Mouse (Mus musculus): ENCODE measurements at regions not wholly inside any gene's neighbourhood (a gene's known extent, or its start where the extent isn't known, plus 50 kb on each side); places are given as distances from the start of the nearest gene placed in this dataset.

DNA sequence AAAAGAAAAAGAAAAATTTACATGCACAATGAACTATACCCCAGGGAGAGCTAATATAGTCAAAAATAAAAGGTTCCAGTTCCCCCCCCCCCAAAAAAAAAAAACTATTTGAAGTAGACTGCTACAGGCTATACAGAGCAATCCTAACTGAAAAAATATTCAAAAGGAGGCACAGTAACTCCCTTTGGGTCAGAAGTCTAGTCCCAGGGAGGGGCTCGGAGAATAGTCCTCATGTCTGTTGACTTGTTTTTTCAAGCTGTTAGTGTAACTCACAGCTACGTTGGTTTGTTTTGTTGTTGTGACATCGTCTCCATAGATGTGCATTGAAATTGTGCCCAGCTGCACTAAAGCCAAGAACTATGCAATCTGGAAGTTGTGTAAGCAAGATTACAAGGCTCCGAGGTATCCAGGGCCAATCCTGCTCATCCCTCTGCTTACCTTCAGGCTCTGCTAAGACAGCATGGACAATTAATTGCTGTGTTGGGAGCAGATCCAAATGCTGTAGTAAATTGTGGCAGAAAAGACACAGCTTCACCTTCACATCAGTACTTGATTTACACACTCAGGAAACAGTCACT is 137.2 kb upstream of the Pnpt1 start:
- Histone ChIP-seq H3K4me1 (ENCODE audit: control insufficient read depth, insufficient read depth, low read length) (no peaks in the 10 kb centered on the region), H3K36me3 (ENCODE audit: control insufficient read depth, insufficient read depth, low read length) (no peaks in the 10 kb centered on the region), H3K79me2 (ENCODE audit: control insufficient read depth, insufficient read depth, low read length) (no peaks in the 10 kb centered on the region), H3K27me3 (ENCODE audit: control insufficient read depth, insufficient read depth, low read length) (no peaks in the 10 kb centered on the region), H3K27ac (replicated peaks; ENCODE audit: insufficient read depth, low read depth, low read length) (no peak overlapping the region), H3K4me3 (ENCODE audit: insufficient read depth, low read depth, low read length) (no peak overlapping the region), H3K9ac (ENCODE audit: low read depth, low read length) (no peak overlapping the region)
- TF ChIP-seq POLR2A (IDR thresholded peaks at IDR 0.05; ENCODE audit: extremely low read depth, insufficient read depth, low read length), result no peak
- whole genome bisulfite sequencing, result 21% methylated on average over 4 of the region's 4 CpGs
- peak; percentile 75 for DNase-seq (ENCODE audit: extremely low read depth, low read depth, low spot score)

DNA sequence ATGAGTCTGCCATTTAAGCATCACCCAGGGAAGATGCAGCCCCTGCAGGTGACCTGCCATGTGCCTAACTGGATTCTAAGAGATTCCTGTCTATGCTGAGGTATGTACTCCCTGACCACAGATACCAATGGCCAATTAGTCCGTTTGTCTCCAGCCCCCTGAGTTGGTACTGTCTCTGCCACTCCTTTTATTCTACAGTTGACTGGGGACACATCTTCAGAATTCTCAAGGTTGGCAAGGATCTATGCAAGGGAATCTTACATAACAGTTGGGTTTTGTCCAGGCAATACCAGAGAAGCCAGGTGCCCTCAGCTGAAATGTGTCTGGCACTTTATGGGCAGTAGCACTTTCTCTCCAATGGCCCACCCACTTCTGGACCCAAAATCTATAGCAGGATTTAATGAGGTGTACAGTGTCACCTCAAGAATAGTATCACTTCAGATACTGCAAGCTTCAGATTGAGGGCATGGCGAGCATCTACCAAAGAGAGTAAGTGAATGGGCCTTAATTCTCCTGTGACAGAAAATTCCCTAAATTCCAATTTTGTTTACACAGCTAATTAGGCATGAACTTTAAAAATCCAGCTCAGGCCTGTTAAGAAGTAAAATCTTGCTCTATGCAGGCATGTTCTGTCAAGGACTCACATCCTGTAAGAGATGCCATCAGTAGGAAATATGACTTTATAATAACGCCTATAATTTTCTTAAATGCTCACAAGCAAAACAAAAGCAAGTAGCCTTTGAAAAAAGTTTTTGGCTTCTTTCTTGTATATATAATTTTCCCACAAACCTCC is 132.0 kb upstream of the Pnpt1 start:
- DNase-seq (ENCODE audit: extremely low read depth, low read depth, low spot score), result no peak
- 74% methylated on average over 3 of the region's 3 CpGs for WGBS
- no peak overlapping the region for H3K9ac ChIP-seq (ENCODE audit: low read depth, low read length)

DNA sequence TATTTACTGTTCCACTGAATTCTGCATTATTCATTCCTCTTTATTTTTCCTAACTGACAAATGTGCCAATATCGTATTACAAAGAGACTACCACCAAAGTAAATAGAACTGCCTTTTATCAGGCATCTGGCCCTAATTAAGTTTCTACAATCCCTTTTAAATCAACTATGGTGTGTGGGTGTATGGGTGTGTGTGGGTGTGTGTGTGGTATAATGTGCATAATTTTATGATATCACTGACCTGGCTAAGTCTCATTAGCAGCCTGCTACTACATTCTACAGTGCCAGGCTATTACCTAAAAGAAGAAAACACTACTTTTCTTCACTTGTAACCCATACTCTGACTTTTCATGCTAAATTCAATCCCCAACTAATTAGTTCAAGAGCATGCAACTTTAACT is 131.3 kb upstream of the Pnpt1 start:
- Histone ChIP-seq H3K9ac (ENCODE audit: low read depth, low read length) (no peak overlapping the region), H3K27me3 (ENCODE audit: control insufficient read depth, insufficient read depth, low read length) (no peaks in the 10 kb centered on the region), H3K27ac (replicated peaks; ENCODE audit: insufficient read depth, low read depth, low read length) (no peak overlapping the region), H3K36me3 (ENCODE audit: control insufficient read depth, insufficient read depth, low read length) (no peaks in the 10 kb centered on the region), H3K4me3 (ENCODE audit: insufficient read depth, low read depth, low read length) (no peak overlapping the region), H3K79me2 (ENCODE audit: control insufficient read depth, insufficient read depth, low read length) (no peaks in the 10 kb centered on the region), H3K4me1 (ENCODE audit: control insufficient read depth, insufficient read depth, low read length) (no peaks in the 10 kb centered on the region)
- 72% methylated on average over 1 of the region's 1 CpGs for WGBS
- TF ChIP-seq POLR2A (IDR thresholded peaks at IDR 0.05; ENCODE audit: extremely low read depth, insufficient read depth, low read length), result no peak
- TF ChIP-seq CTCF (IDR thresholded peaks at IDR 0.05; ENCODE audit: low read depth, low read length), result no peak
- DNase-seq (ENCODE audit: extremely low read depth, low read depth, low spot score), result no peak

More for the DNA sequence above, 132.0 kb upstream of the Pnpt1 start:
- no peaks in the 10 kb centered on the region for H3K79me2 ChIP-seq (ENCODE audit: control insufficient read depth, insufficient read depth, low read length)
- no peak overlapping the region for H3K4me3 ChIP-seq (ENCODE audit: insufficient read depth, low read depth, low read length)
- no peaks in the 10 kb centered on the region for H3K4me1 ChIP-seq (ENCODE audit: control insufficient read depth, insufficient read depth, low read length)
- H3K27ac ChIP-seq (replicated peaks; ENCODE audit: insufficient read depth, low read depth, low read length), result no peak overlapping the region
- H3K36me3 ChIP-seq (ENCODE audit: control insufficient read depth, insufficient read depth, low read length), result no peaks in the 10 kb centered on the region
- no peaks in the 10 kb centered on the region for H3K27me3 ChIP-seq (ENCODE audit: control insufficient read depth, insufficient read depth, low read length)
- no peak for TF ChIP-seq POLR2A (IDR thresholded peaks at IDR 0.05; ENCODE audit: extremely low read depth, insufficient read depth, low read length)
- no peak for TF ChIP-seq CTCF (IDR thresholded peaks at IDR 0.05; ENCODE audit: low read depth, low read length)

DNA sequence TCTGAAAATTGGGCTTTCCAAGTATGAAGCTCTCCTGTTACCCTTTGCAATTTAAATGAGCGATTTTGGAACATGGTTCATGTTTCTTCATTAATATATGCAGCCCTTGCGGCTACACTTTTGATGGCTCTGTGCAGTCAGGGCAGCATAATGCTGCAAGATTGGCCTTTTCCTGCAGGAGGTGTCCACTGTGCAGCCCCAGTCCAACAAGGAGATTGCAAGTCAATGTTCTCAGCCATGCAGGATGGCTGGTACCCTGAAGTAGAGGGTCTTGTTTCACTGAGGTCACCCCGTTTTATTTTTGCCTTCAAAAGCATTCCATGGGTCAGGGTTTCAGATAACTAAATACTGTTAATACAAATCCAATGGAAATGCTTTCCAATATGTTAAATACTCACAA is 130.9 kb upstream of the Pnpt1 start:
- no peak overlapping the region for H3K4me3 ChIP-seq (ENCODE audit: insufficient read depth, low read depth, low read length)
- WGBS, result 84% methylated on average over 3 of the region's 3 CpGs

DNA sequence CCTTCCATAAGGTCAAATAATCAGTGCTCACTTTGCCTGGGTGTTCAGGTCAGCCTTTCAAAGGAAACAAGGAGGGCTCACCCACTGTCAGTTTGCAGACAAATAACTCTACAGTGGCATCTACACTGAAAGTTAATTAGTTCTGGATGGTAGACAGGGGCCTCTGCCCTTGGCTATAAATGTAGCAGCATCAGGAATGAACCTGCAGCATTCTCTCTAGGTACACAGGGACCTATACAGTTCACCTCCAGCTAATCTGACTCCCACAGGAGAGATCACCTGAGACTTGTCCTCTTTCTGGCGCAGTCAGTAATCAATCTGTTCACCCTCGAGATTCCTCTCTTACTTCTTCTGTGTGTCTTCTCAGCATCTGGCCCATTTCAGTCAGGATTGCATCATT is 130.3 kb upstream of the Pnpt1 start:
- H3K4me1 ChIP-seq (ENCODE audit: control insufficient read depth, insufficient read depth, low read length), result no peaks in the 10 kb centered on the region

More for the DNA sequence above, 130.9 kb upstream of the Pnpt1 start:
- H3K36me3 ChIP-seq (ENCODE audit: control insufficient read depth, insufficient read depth, low read length), result no peaks in the 10 kb centered on the region
- H3K27ac ChIP-seq (replicated peaks; ENCODE audit: insufficient read depth, low read depth, low read length), result no peak overlapping the region
- DNase-seq (ENCODE audit: extremely low read depth, low read depth, low spot score), result no peak
- no peaks in the 10 kb centered on the region for H3K79me2 ChIP-seq (ENCODE audit: control insufficient read depth, insufficient read depth, low read length)
- TF ChIP-seq POLR2A (IDR thresholded peaks at IDR 0.05; ENCODE audit: extremely low read depth, insufficient read depth, low read length), result no peak
- TF ChIP-seq CTCF (IDR thresholded peaks at IDR 0.05; ENCODE audit: low read depth, low read length), result no peak
- no peak overlapping the region for H3K9ac ChIP-seq (ENCODE audit: low read depth, low read length)
- H3K27me3 ChIP-seq (ENCODE audit: control insufficient read depth, insufficient read depth, low read length), result no peaks in the 10 kb centered on the region
- no peaks in the 10 kb centered on the region for H3K4me1 ChIP-seq (ENCODE audit: control insufficient read depth, insufficient read depth, low read length)

DNA sequence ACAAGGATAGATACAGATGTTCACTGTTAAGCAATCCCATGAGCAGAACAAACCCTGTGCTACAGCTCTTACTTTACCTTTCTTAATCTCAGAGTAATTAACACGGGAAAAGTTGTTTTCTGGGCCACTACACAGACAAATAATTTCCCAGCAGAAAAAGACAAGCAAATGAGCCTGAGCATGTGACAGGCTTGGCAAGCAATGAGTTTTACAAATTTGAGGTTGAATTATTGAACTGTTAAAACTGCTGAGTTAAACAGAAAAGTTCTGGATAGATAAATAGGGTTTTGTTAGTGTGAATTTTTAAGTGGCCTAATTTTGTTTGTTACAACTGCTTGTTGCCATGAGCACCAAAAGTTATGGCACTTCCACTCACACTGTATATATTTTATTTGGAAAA is 113.1 kb upstream of the Pnpt1 start:
- Histone ChIP-seq H3K27me3 (ENCODE audit: control insufficient read depth, insufficient read depth, low read length) (no peaks in the 10 kb centered on the region), H3K79me2 (ENCODE audit: control insufficient read depth, insufficient read depth, low read length) (no peaks in the 10 kb centered on the region), H3K36me3 (ENCODE audit: control insufficient read depth, insufficient read depth, low read length) (no peaks in the 10 kb centered on the region), H3K27ac (replicated peaks; ENCODE audit: insufficient read depth, low read depth, low read length) (no peak overlapping the region), H3K9ac (ENCODE audit: low read depth, low read length) (no peak overlapping the region), H3K4me3 (ENCODE audit: insufficient read depth, low read depth, low read length) (no peak overlapping the region), H3K4me1 (ENCODE audit: control insufficient read depth, insufficient read depth, low read length) (no peaks in the 10 kb centered on the region)
- TF ChIP-seq POLR2A (IDR thresholded peaks at IDR 0.05; ENCODE audit: extremely low read depth, insufficient read depth, low read length) (no peak), CTCF (IDR thresholded peaks at IDR 0.05; ENCODE audit: low read depth, low read length) (no peak)
- peak; percentile 49 for DNase-seq (ENCODE audit: extremely low read depth, low read depth, low spot score)
- WGBS, result 8% methylated on average over 1 of the region's 1 CpGs

More for the DNA sequence above, 130.3 kb upstream of the Pnpt1 start:
- TF ChIP-seq POLR2A (IDR thresholded peaks at IDR 0.05; ENCODE audit: extremely low read depth, insufficient read depth, low read length) (no peak), CTCF (IDR thresholded peaks at IDR 0.05; ENCODE audit: low read depth, low read length) (no peak)
- H3K36me3 ChIP-seq (ENCODE audit: control insufficient read depth, insufficient read depth, low read length), result no peaks in the 10 kb centered on the region
- no peak overlapping the region for H3K27ac ChIP-seq (replicated peaks; ENCODE audit: insufficient read depth, low read depth, low read length)
- H3K4me3 ChIP-seq (ENCODE audit: insufficient read depth, low read depth, low read length), result no peak overlapping the region
- DNase-seq (ENCODE audit: extremely low read depth, low read depth, low spot score), result no peak
- WGBS, result 83% methylated on average over 2 of the region's 2 CpGs
- H3K9ac ChIP-seq (ENCODE audit: low read depth, low read length), result no peak overlapping the region
- H3K27me3 ChIP-seq (ENCODE audit: control insufficient read depth, insufficient read depth, low read length), result no peaks in the 10 kb centered on the region
- H3K79me2 ChIP-seq (ENCODE audit: control insufficient read depth, insufficient read depth, low read length), result no peaks in the 10 kb centered on the region

Data from liver, adult 2 months (tissue).